Comparison of ENCODE assay signal across 8 mouse cellular contexts in the genomic region with DNA sequence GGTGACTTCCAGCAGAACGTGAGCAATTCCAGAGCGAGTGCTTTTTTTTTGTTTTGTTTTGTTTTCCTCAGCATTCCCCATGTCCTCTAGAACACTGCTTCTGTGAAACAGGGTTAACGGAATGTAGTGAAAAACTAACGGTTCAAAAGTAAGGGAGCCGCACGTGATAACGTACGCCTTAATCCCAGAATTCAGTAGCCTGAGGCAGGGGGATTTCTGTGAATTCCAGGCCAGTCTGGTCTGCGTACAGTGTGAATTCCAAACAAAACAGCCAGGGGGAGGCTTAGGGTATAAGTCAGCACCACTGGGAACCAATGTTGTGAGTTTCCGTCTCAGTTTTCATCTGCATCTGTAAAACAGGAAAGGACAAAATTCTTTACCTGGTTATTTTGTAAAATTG. TPM values are rescaled to one million over a fixed set of nuclear protein-coding genes. Genes with fewer than 3 reads are reported as not detected.
DNase-seq lines count a peak whose midpoint lies in the region; ATAC-seq and TF ChIP-seq lines count a peak whose summit lies in the region.

No protein-coding gene starts in this region.

- H3K79me2 ChIP-seq in heart, adult 2 months (replicated peaks; ENCODE audit: control insufficient read depth, insufficient read depth, low read length): no peaks in the 10 kb centered on the region
- H3K79me2 ChIP-seq in myocyte (ENCODE audit: control insufficient read depth, insufficient read depth): peaks cover 14% of the 10 kb centered on the region

- WGBS in heart, adult 2 months: 5% methylated on average over 10 of the region's 10 CpGs
- WGBS in forebrain, embryonic 15.5 days: 12% methylated on average over 10 of the region's 10 CpGs
- WGBS in limb, embryonic 12.5 days: 12% methylated on average over 10 of the region's 10 CpGs

- TF ChIP-seq EP300 in heart, adult 2 months (IDR thresholded peaks at IDR 0.05; ENCODE audit: insufficient read depth, low read depth, low read length): no peak

- peaks cover 2% of the 10 kb centered on the region for H3K4me1 ChIP-seq in heart, adult 2 months (ENCODE audit: control insufficient read depth, insufficient read depth, low read length)
- peaks cover 19% of the 10 kb centered on the region for H3K4me1 ChIP-seq in forebrain, embryonic 15.5 days
- H3K4me1 ChIP-seq in limb, embryonic 12.5 days (replicated peaks): peaks cover 10% of the 10 kb centered on the region

- H3K27ac ChIP-seq in heart, adult 2 months: peak overlapping the region; percentile 92
- H3K27ac ChIP-seq in forebrain, embryonic 15.5 days (replicated peaks): peak overlapping the region; percentile 87
- H3K27ac ChIP-seq in limb, embryonic 12.5 days: peak overlapping the region; percentile 95

- H3K27me3 ChIP-seq in heart, adult 2 months (ENCODE audit: control insufficient read depth, insufficient read depth, low read length): no peaks in the 10 kb centered on the region
- H3K27me3 ChIP-seq in forebrain, embryonic 15.5 days: no peaks in the 10 kb centered on the region
- 0 out of 2 replicates have a peak, but pooled peaks cover 4% of the 10 kb centered on the region for H3K27me3 ChIP-seq in limb, embryonic 12.5 days
- H3K27me3 ChIP-seq in myocyte (ENCODE audit: control insufficient read depth, insufficient read depth, insufficient read length): no peaks in the 10 kb centered on the region

- no peak for DNase-seq in heart, adult 2 months
- no peak for DNase-seq in heart, postnatal 25 days (ENCODE audit: low spot score)
- DNase-seq in NIH3T3 (ENCODE audit: low read depth): peak; percentile 58
- DNase-seq in layer of hippocampus, postnatal 25 days (ENCODE audit: extremely low spot score in 1 of 2, low spot score in 1 of 2): no peak
- DNase-seq in thymus, postnatal 36 days: no peak

- no peak for TF ChIP-seq POLR2A in heart, adult 2 months (IDR thresholded peaks at IDR 0.05; ENCODE audit: insufficient read depth, low read depth, low read length)
- no peak for TF ChIP-seq POLR2A in myocyte (IDR thresholded peaks at IDR 0.05; ENCODE audit: insufficient read length, low read depth)

- H3K9ac ChIP-seq in heart, adult 2 months (ENCODE audit: low read depth, low read length): peak overlapping the region; percentile 97
- H3K9ac ChIP-seq in forebrain, embryonic 15.5 days (replicated peaks): peak overlapping the region; percentile 92
- H3K9ac ChIP-seq in limb, embryonic 12.5 days (replicated peaks): peak overlapping the region; percentile 74

- peak overlapping the region; percentile 53 for H3K4me2 ChIP-seq in forebrain, embryonic 15.5 days (replicated peaks)
- peak overlapping the region; percentile 66 for H3K4me2 ChIP-seq in limb, embryonic 12.5 days
- H3K4me2 ChIP-seq in myocyte (ENCODE audit: low read depth): peak overlapping the region; percentile 94

- H3ac ChIP-seq in myocyte (ENCODE audit: control insufficient read depth, insufficient read length): peak overlapping the region; percentile 60

- ATAC-seq in forebrain, embryonic 15.5 days (replicated peaks): peak; percentile 75
- peak; percentile 50; the same call in 1 of the 2 replicates for ATAC-seq in limb, embryonic 12.5 days (ENCODE audit: insufficient number of reproducible peaks, insufficient read depth, low FRiP score, low TSS enrichment, low read depth)

- H3K4me3 ChIP-seq in heart, adult 2 months: peak overlapping the region; percentile 92
- peak overlapping the region; percentile 69 for H3K4me3 ChIP-seq in forebrain, embryonic 15.5 days
- H3K4me3 ChIP-seq in limb, embryonic 12.5 days (replicated peaks): peak overlapping the region; percentile 72
- H3K4me3 ChIP-seq in myocyte: peak overlapping the region; percentile 80

- TF ChIP-seq CTCF in heart, adult 2 months (IDR thresholded peaks at IDR 0.05): no peak

- intact Hi-C loops in heart, adult 2 months (cut with DNase I): loop anchor here (1.0 to 2.0 kb wide), 2 partner anchors 18 to 31 kb away; partner anchors contain the start of gene Ccdc89
- intact Hi-C loops in heart, postnatal 25 days (cut with DNase I): loop anchor here (2.0 kb wide), 1 partner anchor 19 kb away; the partner anchor contains the start of genes Dlg2 and Tmem126b

- peaks cover 12% of the 10 kb centered on the region for H3K36me3 ChIP-seq in heart, adult 2 months (ENCODE audit: control insufficient read depth, insufficient read depth, low read length)
- H3K36me3 ChIP-seq in forebrain, embryonic 15.5 days: peaks cover 18% of the 10 kb centered on the region
- H3K36me3 ChIP-seq in limb, embryonic 12.5 days: peaks cover 21% of the 10 kb centered on the region
- peaks cover 24% of the 10 kb centered on the region for H3K36me3 ChIP-seq in myocyte (ENCODE audit: control insufficient read depth, insufficient read depth)

- H3K9me3 ChIP-seq in forebrain, embryonic 15.5 days: no peaks in the 10 kb centered on the region
- no peaks in the 10 kb centered on the region for H3K9me3 ChIP-seq in limb, embryonic 12.5 days

TF ChIP-seq in myocyte, 11 proteins besides CTCF, POLR2A, EP300 and RAD21:
- no peak for TF ChIP-seq MYOG (IDR thresholded peaks at IDR 0.05; ENCODE audit: control insufficient read depth in 1 of 3, insufficient read depth in 1 of 3, insufficient read length in 2 of 3, low read depth in 2 of 3)
- no peak for TF ChIP-seq TCF3 (IDR thresholded peaks at IDR 0.05; ENCODE audit: insufficient read length, low read depth)
- no peak for TF ChIP-seq CEBPB (IDR thresholded peaks at IDR 0.05; ENCODE audit: insufficient read depth, poor library complexity, severe bottlenecking)

RNA-seq across cellular contexts. Expression of gene Tmem126a, which starts 0.5 kb away (rescaled TPM):
- 100 to 1,000 TPM; 111 to 140 TPM for total RNA-seq in heart, adult 2 months (2021)
- 72.6 and 110 TPM in 2 replicates for polyA plus RNA-seq in heart, adult 2 months (2012; rRNA removed)
- total RNA-seq in heart, postnatal 25 days (2021): 100 to 1,000 TPM; 128 TPM
- 108 and 112 TPM in 2 replicates for polyA plus RNA-seq in forebrain, embryonic 15.5 days (2015; fragmentation: Nextera tagmentation; extraction: Ambion mirVana)
- polyA plus RNA-seq in limb, embryonic 12.5 days (2016; fragmentation: Nextera tagmentation; extraction: Ambion mirVana): 114 TPM in 2 replicates
- 119 TPM for polyA plus RNA-seq in myocyte (2012; fragmentation: generic; extraction: Trizol)
- 10 to 100 TPM; 39.7 to 43.9 TPM for total RNA-seq in layer of hippocampus, postnatal 25 days (2021)

RNA-seq across cellular contexts. Expression of gene Crebzf, which starts 15.0 kb away (rescaled TPM):
- 10 to 100 TPM; 18.0 to 20.4 TPM for total RNA-seq in heart, adult 2 months (2021)
- polyA plus RNA-seq in heart, adult 2 months (2012; rRNA removed): 12.3 and 17.5 TPM in 2 replicates
- 10 to 100 TPM; 20.9 to 22.4 TPM for total RNA-seq in heart, postnatal 25 days (2021)
- 33.3 and 38.1 TPM in 2 replicates for polyA plus RNA-seq in forebrain, embryonic 15.5 days (2015; fragmentation: Nextera tagmentation; extraction: Ambion mirVana)
- 59.5 and 59.8 TPM in 2 replicates for polyA plus RNA-seq in limb, embryonic 12.5 days (2016; fragmentation: Nextera tagmentation; extraction: Ambion mirVana)
- polyA plus RNA-seq in myocyte (2012; fragmentation: generic; extraction: Trizol): 18.0 TPM
- 10 to 100 TPM; 70.3 to 88.1 TPM for total RNA-seq in layer of hippocampus, postnatal 25 days (2021)

RNA-seq across cellular contexts. Expression of gene Tmem126b, which starts 18.3 kb away (rescaled TPM):
- total RNA-seq in heart, adult 2 months (2021): 10 to 100 TPM; 24.8 to 25.4 TPM
- 10.7 and 18.2 TPM in 2 replicates for polyA plus RNA-seq in heart, adult 2 months (2012; rRNA removed)
- total RNA-seq in heart, postnatal 25 days (2021): 10 to 100 TPM; 24.1 to 27.0 TPM
- 33.1 and 34.9 TPM in 2 replicates for polyA plus RNA-seq in forebrain, embryonic 15.5 days (2015; fragmentation: Nextera tagmentation; extraction: Ambion mirVana)
- polyA plus RNA-seq in limb, embryonic 12.5 days (2016; fragmentation: Nextera tagmentation; extraction: Ambion mirVana): 37.1 and 39.4 TPM in 2 replicates
- 6.7 TPM for polyA plus RNA-seq in myocyte (2012; fragmentation: generic; extraction: Trizol)
- 10 to 100 TPM; 23.9 to 24.8 TPM for total RNA-seq in layer of hippocampus, postnatal 25 days (2021)

RNA-seq across cellular contexts. Expression of gene Dlg2, which starts 19.0 kb away (rescaled TPM):
- total RNA-seq in heart, adult 2 months (2021): 1 to 10 TPM; 1.7 to 1.9 TPM
- polyA plus RNA-seq in heart, adult 2 months (2012; rRNA removed): 0.72 and 1.1 TPM in 2 replicates
- total RNA-seq in heart, postnatal 25 days (2021): 1 to 10 TPM; 1.0 to 1.9 TPM
- 20.9 and 24.5 TPM in 2 replicates for polyA plus RNA-seq in forebrain, embryonic 15.5 days (2015; fragmentation: Nextera tagmentation; extraction: Ambion mirVana)
- polyA plus RNA-seq in limb, embryonic 12.5 days (2016; fragmentation: Nextera tagmentation; extraction: Ambion mirVana): 2.3 and 2.7 TPM in 2 replicates
- 0.65 TPM for polyA plus RNA-seq in myocyte (2012; fragmentation: generic; extraction: Trizol)
- total RNA-seq in layer of hippocampus, postnatal 25 days (2021): 100 to 1,000 TPM; 264 to 282 TPM

RNA-seq across cellular contexts. Expression of gene Ccdc89, which starts 31.1 kb away (rescaled TPM):
- under 1 TPM in 1 of 2 experiments, not detected in 1; 0.16 TPM for total RNA-seq in heart, adult 2 months (2021)
- 0.15 and 0.18 TPM in 2 replicates for polyA plus RNA-seq in heart, adult 2 months (2012; rRNA removed)
- total RNA-seq in heart, postnatal 25 days (2021): under 1 TPM; 0.26 to 0.28 TPM
- 1.3 and 1.5 TPM in 2 replicates for polyA plus RNA-seq in forebrain, embryonic 15.5 days (2015; fragmentation: Nextera tagmentation; extraction: Ambion mirVana)
- polyA plus RNA-seq in limb, embryonic 12.5 days (2016; fragmentation: Nextera tagmentation; extraction: Ambion mirVana): 2.4 and 2.8 TPM in 2 replicates
- polyA plus RNA-seq in myocyte (2012; fragmentation: generic; extraction: Trizol): 0.07 TPM
- under 1 TPM; 0.40 to 0.69 TPM for total RNA-seq in layer of hippocampus, postnatal 25 days (2021)
